Mouse (Mus musculus) testis, adult 2 months (tissue): ENCODE data around the gene Snrnp25.

Source experiments
- CTCF ChIP-seq: fragments of 200-500 bp; IDR thresholded peaks from 2 replicates; pipeline ENCODE4 v1.5.1; 2012; ENCODE audit warnings: low read depth, mild to moderate bottlenecking, inconsistent platforms, low read length, moderate library complexity; ENCODE audit not compliant: control insufficient read depth, insufficient read depth, insufficient replicate concordance
- POLR2A ChIP-seq: fragments of 200-500 bp; IDR thresholded peaks from 2 replicates; pipeline ENCODE4 v1.6.1; 2012; ENCODE audit warnings: low read depth, mild to moderate bottlenecking, inconsistent platforms, low read length, moderate library complexity; ENCODE audit not compliant: control insufficient read depth

DNA sequence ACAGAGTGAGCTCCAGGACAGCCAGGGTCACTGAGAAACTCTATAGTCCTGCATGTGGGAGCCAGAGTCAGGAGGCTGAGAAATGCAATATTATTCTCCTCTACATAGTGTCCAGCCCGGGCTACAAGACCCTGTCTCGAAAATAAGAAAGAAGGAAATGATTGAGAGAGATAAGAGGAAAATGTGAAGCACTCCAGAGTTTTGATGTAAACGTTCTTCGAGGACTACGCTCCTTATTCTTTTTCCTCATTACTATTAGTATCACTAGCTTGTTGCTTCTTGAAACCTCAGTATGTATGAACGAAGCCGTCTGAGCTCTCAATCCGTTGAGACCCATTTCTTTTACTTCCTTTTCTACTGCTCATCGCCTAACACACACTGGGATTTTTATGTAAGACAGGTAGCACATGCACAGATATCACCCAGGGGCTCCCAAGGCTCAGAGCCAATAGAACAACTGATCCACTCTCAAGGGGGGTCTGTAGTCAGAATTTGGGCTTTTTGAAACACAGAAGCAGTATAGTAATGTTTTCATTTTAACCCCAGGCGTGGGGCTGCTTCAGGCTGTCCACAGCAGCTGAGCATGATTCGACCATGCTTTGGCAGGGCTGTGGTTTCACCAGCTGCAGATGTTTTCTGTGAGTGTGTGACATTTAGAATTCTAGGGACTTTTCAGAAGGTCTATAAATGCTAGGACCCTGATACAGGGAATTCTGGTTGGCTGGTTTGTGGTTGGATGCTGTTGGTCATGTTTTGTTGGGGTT lies 3.1 kb upstream of the Snrnp25 start:
- TF ChIP-seq CTCF (no peak), POLR2A (no peak)
